Mouse (Mus musculus) retina, embryonic 14.5 days (tissue): ENCODE data around the gene Hps4.
"Not testable (repeated sequence)": the region's sequence is repeated elsewhere in the genome, so short reads cannot be mapped to it uniquely, and the experiment has no call there.

ENCODE experiments used
- DNase-seq: peaks from one replicate; pipeline ENCODE4 v3.0.0-alpha.2; 2015; ENCODE audit warnings: low spot score

Gene Hps4

GRCm38 (mm10) chr5:112342463-112343204, at the start of gene Hps4, which contains the start of gene Srrd:
Gene Hps4 (plus strand): TSS chr5:112343083.
Gene Srrd (minus strand): TSS chr5:112343040.
- DNase-seq, result peak; percentile 87

DNA sequence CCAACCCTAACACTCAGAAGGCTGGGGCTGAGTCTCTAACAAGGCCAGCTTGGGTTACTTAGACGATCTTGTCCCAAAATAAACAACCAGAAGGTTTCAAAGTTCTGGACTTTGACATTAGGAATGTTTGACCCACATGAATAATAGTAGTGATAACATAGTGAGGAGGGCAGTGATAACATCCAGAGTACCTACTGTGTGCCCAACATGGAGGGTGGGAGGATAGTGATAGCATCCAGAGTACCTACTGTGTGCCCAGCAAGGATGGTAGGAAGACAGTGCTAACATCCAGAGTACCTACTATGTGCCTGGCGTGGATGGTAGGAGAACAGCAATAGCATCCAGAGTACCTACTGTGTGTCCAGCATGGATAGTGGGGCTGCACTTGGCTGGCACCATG, 49.1 kb upstream of the Hps4 start:
- no peak for DNase-seq

DNA sequence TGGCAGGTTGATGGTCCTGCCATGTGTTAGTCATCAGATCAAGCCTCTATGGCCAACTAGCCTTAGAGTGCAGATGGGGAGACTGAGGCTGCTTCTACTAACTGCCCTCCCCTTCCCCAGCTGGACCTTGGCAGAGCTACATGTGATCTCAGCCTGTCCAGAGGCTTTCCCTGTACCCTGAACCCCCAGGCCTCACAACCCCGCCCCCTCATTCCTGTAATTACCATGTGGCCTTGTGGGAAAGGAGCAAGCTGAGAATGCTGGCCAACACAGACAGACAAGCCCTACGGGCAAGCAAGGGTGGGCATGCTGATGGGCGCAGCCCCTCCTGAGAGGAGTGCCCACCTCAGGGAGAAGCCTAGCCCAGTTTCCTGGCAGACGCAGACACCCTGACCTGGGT, 48.2 kb upstream of the Hps4 start:
- no peak for DNase-seq

GRCm38 (mm10) chr5:112295162-112295561, 47.7 kb upstream of the Hps4 start:
- no peak for DNase-seq

GRCm38 (mm10) chr5:112295564-112295963, 47.3 kb upstream of the Hps4 start:
- DNase-seq, result no peak

GRCm38 (mm10) chr5:112296404-112297181, 46.3 kb upstream of the Hps4 start:
- DNase-seq, result no peak

GRCm38 (mm10) chr5:112297257-112297656, 45.6 kb upstream of the Hps4 start:
- no peak for DNase-seq

- no peak for DNase-seq
These were observed 44.5 kb upstream of the Hps4 start for GRCm38 (mm10) chr5:112298226-112298988.

DNA sequence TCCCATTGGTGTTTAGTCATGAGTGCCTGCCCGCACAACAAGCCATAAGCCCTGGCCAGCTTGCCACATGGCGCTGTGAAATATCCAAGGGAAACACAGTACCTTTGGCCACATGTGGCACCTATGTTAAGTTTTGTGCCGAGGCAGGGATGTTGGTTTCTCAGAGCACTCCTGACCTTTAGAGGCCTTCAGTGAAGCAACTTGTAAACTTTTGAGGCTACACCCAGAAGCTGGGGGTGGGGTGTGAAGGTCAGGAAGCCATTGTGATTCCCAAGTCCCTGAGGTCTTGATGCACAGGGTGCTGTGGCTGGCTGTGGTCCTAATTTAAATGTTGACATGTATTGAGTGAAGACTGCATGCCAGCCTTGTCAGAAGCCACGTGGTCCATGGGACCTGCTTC, 43.5 kb upstream of the Hps4 start:
- DNase-seq, result no peak

DNA sequence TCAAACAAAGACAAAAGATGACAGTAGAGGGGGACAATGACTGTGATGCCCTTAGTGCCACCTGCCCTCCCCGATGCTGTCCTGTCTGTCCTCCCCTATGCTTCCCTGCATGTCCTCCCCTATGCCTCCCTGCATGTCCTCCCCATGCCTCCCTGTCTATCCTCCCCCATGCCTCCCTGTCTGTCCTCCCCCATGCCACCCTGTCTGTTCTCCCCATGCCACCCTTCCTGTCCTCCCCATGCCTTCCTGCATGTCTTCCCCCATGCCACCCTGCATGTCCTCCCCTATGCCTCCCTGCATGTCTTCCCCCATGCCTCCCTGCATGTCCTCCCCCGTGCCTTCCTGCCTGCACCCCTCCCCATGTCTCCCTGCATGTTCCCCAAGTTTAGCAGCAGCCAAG, 42.8 kb upstream of the Hps4 start:
- DNase-seq, result no peak

- no peak for DNase-seq
These were observed 42.1 kb upstream of the Hps4 start for GRCm38 (mm10) chr5:112300721-112301308.

- DNase-seq, result no peak
These were observed 41.2 kb upstream of the Hps4 start for GRCm38 (mm10) chr5:112301694-112302093.

GRCm38 (mm10) chr5:112302310-112302709, 40.6 kb upstream of the Hps4 start:
- DNase-seq, result no peak

DNA sequence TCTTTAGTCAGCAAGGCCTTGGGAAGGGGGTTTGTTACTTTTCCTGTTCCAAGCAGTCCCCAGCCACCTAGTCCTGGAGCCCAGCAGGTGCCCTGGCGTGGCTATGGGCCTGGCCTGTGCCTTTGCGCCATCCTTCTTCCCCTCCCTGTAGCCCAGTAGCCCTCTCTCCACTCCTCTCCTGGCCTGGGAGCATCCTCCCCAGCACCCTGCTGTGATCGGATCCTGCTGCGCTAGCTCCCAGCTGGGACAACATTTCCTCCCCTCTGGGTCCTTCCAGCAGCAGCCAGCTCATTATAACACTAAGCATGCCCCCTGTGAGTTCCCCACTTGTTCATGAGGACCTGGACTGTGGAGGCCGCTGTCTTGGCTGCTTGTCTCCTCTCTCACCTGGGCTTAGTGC, 37.0 kb upstream of the Hps4 start:
- DNase-seq, result no peak

- DNase-seq, result no peak
These were observed 29.5 kb upstream of the Hps4 start for GRCm38 (mm10) chr5:112313222-112313885.

GRCm38 (mm10) chr5:112316468-112316867, 26.4 kb upstream of the Hps4 start:
- no peak for DNase-seq

- DNase-seq, result no peak
These were observed 25.6 kb upstream of the Hps4 start for GRCm38 (mm10) chr5:112317328-112317727.

DNA sequence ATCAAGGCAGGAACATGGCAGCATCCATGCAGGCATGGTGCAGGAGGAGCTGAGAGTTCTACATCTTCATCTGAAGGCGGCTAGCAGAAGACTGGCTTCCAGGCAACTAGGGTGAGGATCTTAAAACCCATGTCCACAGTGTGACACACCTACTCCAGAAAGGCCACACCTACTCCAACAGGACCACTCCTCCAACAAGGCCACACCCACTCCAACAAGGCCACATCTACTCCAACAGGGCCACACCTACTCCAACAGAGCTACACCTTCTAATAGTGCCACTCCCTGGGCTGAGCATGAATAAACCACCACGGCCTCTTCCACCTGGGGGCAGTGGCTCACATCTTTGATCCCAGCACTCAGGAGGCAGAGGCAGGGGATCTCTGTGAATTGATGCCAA, 23.5 kb upstream of the Hps4 start:
- DNase-seq, result not testable (repeated sequence)

- no peak for DNase-seq
These were observed 22.5 kb upstream of the Hps4 start for GRCm38 (mm10) chr5:112320379-112320778.

GRCm38 (mm10) chr5:112320936-112321335, 21.9 kb upstream of the Hps4 start:
- no peak for DNase-seq

GRCm38 (mm10) chr5:112321376-112321775, 21.5 kb upstream of the Hps4 start:
- DNase-seq, result no peak

- no peak for DNase-seq
These were observed 19.6 kb upstream of the Hps4 start for GRCm38 (mm10) chr5:112323246-112323645.
